Mouse (Mus musculus) forebrain, postnatal 0 days (tissue): ENCODE measurements around the gene Ankrd50. TPM values are rescaled to one million over a fixed set of nuclear protein-coding genes. Genes with fewer than 3 reads are reported as not detected.

Experiments
- ATAC-seq: fragments of 200-750 bp; cut with Nextera tagmentation; 2 replicates; pipeline ENCODE4 v1.8.0; 2017; ENCODE audit warnings: mild to moderate bottlenecking, moderate library complexity
- DNase-seq: peaks from one replicate; pipeline ENCODE4 v3.0.0-alpha.2; 2015
- H3K27ac ChIP-seq: fragments of 300-500 bp; sonication (generic); 2 replicates; pipeline ENCODE4 v1.5.1; 2014; ENCODE audit warnings: low read depth, mild to moderate bottlenecking, antibody characterized with exemption, low read length, moderate library complexity, mixed read lengths
- H3K27me3 ChIP-seq: fragments of 300-500 bp; sonication (generic); 2 replicates; pipeline ENCODE4 v1.6.1; 2014; ENCODE audit warnings: mild to moderate bottlenecking, low read length, mixed read lengths; ENCODE audit not compliant: insufficient read depth
- H3K36me3 ChIP-seq: fragments of 300-500 bp; sonication (generic); 2 replicates; pipeline ENCODE4 v1.6.1; 2014; ENCODE audit warnings: mild to moderate bottlenecking, moderate library complexity; ENCODE audit not compliant: insufficient read depth
- H3K4me1 ChIP-seq: fragments of 300-500 bp; sonication (generic); 2 replicates; pipeline ENCODE4 v1.6.1; 2014; ENCODE audit warnings: antibody characterized with exemption; ENCODE audit not compliant: insufficient read depth
- H3K4me2 ChIP-seq: fragments of 300-500 bp; sonication (generic); 2 replicates; pipeline ENCODE4 v1.6.1; 2014; ENCODE audit warnings: low read depth, mild to moderate bottlenecking, moderate library complexity
- H3K4me3 ChIP-seq: fragments of 300-500 bp; sonication (generic); 2 replicates; pipeline ENCODE4 v1.5.1; 2014; ENCODE audit warnings: low read depth, low read length, mixed read lengths
- H3K9ac ChIP-seq: fragments of 300-500 bp; sonication (generic); 2 replicates; pipeline ENCODE4 v1.6.1; 2014; ENCODE audit warnings: mild to moderate bottlenecking
- H3K9me3 ChIP-seq: fragments of 300-500 bp; sonication (generic); 2 replicates; pipeline ENCODE4 v1.6.1; 2016; ENCODE audit warnings: low read length
- CTCF ChIP-seq: sonication (generic); IDR thresholded peaks from 2 replicates; pipeline ENCODE4 v1.5.1; 2016; ENCODE audit warnings: antibody characterized with exemption, control low read depth, low read depth
- WGBS: fragments of 180-500 bp; shearing (Covaris S2); extraction: QIAGEN DNeasy Blood & Tissue Kit; methylation state at CpG from one replicate; pipeline ENCODE4 v1.1.7; 2014; 5-methylcytosine and 5-hydroxymethylcytosine counted together
- polyA plus RNA-seq: library from polyadenylated mRNA; unstranded; fragments of >200 nt; fragmentation: Nextera tagmentation; extraction: Ambion mirVana; gene quantifications from 2 replicates; pipeline ENCODE4 v1.2.1, GENCODE M21; 2015
- total RNA-seq: library from RNA; depleted of rRNA; stranded (reverse); fragments of >200 nt; gene quantifications from 2 replicates; pipeline ENCODE4 v1.2.3, GENCODE M21; 2014

Ankrd50 gene
- total and polyA plus RNA-seq, 2 experiments from 2014 or later, result 13.0 to 69.1 TPM

GRCm38 (mm10) chr3:38483551-38483950 is 1.1 kb downstream of the Ankrd50 start:
- Histone ChIP-seq H3K9ac (peak overlapping the region; percentile 93), H3K36me3 (no peaks in the 10 kb centered on the region; the same call in 1 of the 2 replicates), H3K4me2 (peak overlapping the region; percentile 75), H3K9me3 (no peaks in the 10 kb centered on the region), H3K27ac (0 out of 2 replicates have a peak overlapping the region, but pooled peaks have one; percentile 87), H3K4me3 (peak overlapping the region; percentile 76), H3K27me3 (no peaks in the 10 kb centered on the region), H3K4me1 (peaks cover 20% of the 10 kb centered on the region)
- 0 out of 2 replicates have a peak, but pooled peaks have one; percentile 1 for TF ChIP-seq CTCF
- ATAC-seq, result no peak
- peak; percentile 54 for DNase-seq
- 9% methylated on average over 10 of the region's 10 CpGs for WGBS

GRCm38 (mm10) chr3:38482749-38483148 is 1.9 kb downstream of the Ankrd50 start:
- Histone ChIP-seq H3K4me2 (peak overlapping the region; percentile 75), H3K4me1 (peaks cover 26% of the 10 kb centered on the region), H3K36me3 (no peaks in the 10 kb centered on the region; the same call in 1 of the 2 replicates), H3K27me3 (no peaks in the 10 kb centered on the region), H3K9me3 (no peaks in the 10 kb centered on the region), H3K9ac (peak overlapping the region; percentile 35), H3K27ac (no peak overlapping the region), H3K4me3 (peak overlapping the region; percentile 76)
- 11% methylated on average over 11 of the region's 11 CpGs for WGBS
- DNase-seq (no peak), ATAC-seq (no peak)
- no peak for TF ChIP-seq CTCF

GRCm38 (mm10) chr3:38481106-38481505 is 3.5 kb downstream of the Ankrd50 start:
- no peak overlapping the region for H3K27ac ChIP-seq
- 64% methylated on average over 1 of the region's 1 CpGs for WGBS
- H3K9ac ChIP-seq, result no peak overlapping the region
- H3K4me2 ChIP-seq, result peak overlapping the region; percentile 75
- peak overlapping the region; percentile 19 for H3K4me3 ChIP-seq
- H3K27me3 ChIP-seq, result no peaks in the 10 kb centered on the region
- H3K36me3 ChIP-seq, result no peaks in the 10 kb centered on the region; the same call in none of the 2 replicates
- no peak for ATAC-seq
- TF ChIP-seq CTCF, result no peak
- H3K4me1 ChIP-seq, result peaks cover 30% of the 10 kb centered on the region
- no peak for DNase-seq
- no peaks in the 10 kb centered on the region for H3K9me3 ChIP-seq

GRCm38 (mm10) chr3:38477936-38478335 is 6.7 kb downstream of the Ankrd50 start:
- peak; percentile 14 for DNase-seq
- no peak for TF ChIP-seq CTCF

GRCm38 (mm10) chr3:38475587-38475986 is 9.1 kb downstream of the Ankrd50 start:
- 80% methylated on average over 6 of the region's 6 CpGs for WGBS
- no peak for ATAC-seq
- TF ChIP-seq CTCF, result no peak

More at GRCm38 (mm10) chr3:38477936-38478335, 6.7 kb downstream of the Ankrd50 start:
- ATAC-seq, result peak; percentile 72
- H3K27me3 ChIP-seq, result no peaks in the 10 kb centered on the region
- no peaks in the 10 kb centered on the region for H3K9me3 ChIP-seq
- H3K27ac ChIP-seq, result 0 out of 2 replicates have a peak overlapping the region, but pooled peaks have one; percentile 35
- no peak overlapping the region for H3K4me2 ChIP-seq
- H3K9ac ChIP-seq, result no peak overlapping the region
- peaks cover 31% of the 10 kb centered on the region for H3K4me1 ChIP-seq
- H3K4me3 ChIP-seq, result no peak overlapping the region
- no peaks in the 10 kb centered on the region; the same call in none of the 2 replicates for H3K36me3 ChIP-seq
- 53% methylated on average over 1 of the region's 1 CpGs for WGBS

GRCm38 (mm10) chr3:38473138-38473537 is 11.5 kb downstream of the Ankrd50 start:
- Histone ChIP-seq H3K4me2 (no peak overlapping the region), H3K36me3 (no peaks in the 10 kb centered on the region; the same call in none of the 2 replicates), H3K4me1 (peaks cover 7% of the 10 kb centered on the region; the same call in 1 of the 2 replicates), H3K27ac (no peak overlapping the region), H3K4me3 (no peak overlapping the region), H3K27me3 (no peaks in the 10 kb centered on the region), H3K9me3 (no peaks in the 10 kb centered on the region), H3K9ac (no peak overlapping the region)
- TF ChIP-seq CTCF, result no peak
- WGBS, result 69% methylated on average over 4 of the region's 4 CpGs
- ATAC-seq, result no peak
- no peak for DNase-seq

More at GRCm38 (mm10) chr3:38475587-38475986, 9.1 kb downstream of the Ankrd50 start:
- Histone ChIP-seq H3K4me3 (no peak overlapping the region), H3K4me1 (peaks cover 16% of the 10 kb centered on the region), H3K4me2 (no peak overlapping the region), H3K9me3 (no peaks in the 10 kb centered on the region), H3K36me3 (no peaks in the 10 kb centered on the region; the same call in none of the 2 replicates), H3K27ac (no peak overlapping the region), H3K9ac (no peak overlapping the region), H3K27me3 (no peaks in the 10 kb centered on the region)
- no peak for DNase-seq

GRCm38 (mm10) chr3:38471516-38471915 is 13.1 kb downstream of the Ankrd50 start:
- DNase-seq, result no peak
- Histone ChIP-seq H3K4me2 (no peak overlapping the region), H3K36me3 (no peaks in the 10 kb centered on the region; the same call in 1 of the 2 replicates), H3K9me3 (no peaks in the 10 kb centered on the region), H3K4me1 (0 out of 2 replicates have a peak, but pooled peaks cover 6% of the 10 kb centered on the region), H3K4me3 (no peak overlapping the region), H3K27ac (no peak overlapping the region), H3K9ac (no peak overlapping the region), H3K27me3 (no peaks in the 10 kb centered on the region)
- TF ChIP-seq CTCF, result no peak
- ATAC-seq, result no peak
